Mouse (Mus musculus) spleen, postnatal 36 days (tissue): ENCODE data around the gene Tspan5.

Experiments
- DNase-seq, 2 experiments: peaks; one replicate each; pipeline ENCODE4 v3.0.0; 2022; ENCODE audit warnings: low spot score in 2 of 2, mixed read lengths in 1 of 2

The Tspan5 gene

GRCm38 (mm10) chr3:138876418-138876817 is 134.4 kb downstream of the Tspan5 start:
- DNase-seq: no peak

GRCm38 (mm10) chr3:138876931-138877361 is 135.0 kb downstream of the Tspan5 start:
- no peak for DNase-seq

DNA sequence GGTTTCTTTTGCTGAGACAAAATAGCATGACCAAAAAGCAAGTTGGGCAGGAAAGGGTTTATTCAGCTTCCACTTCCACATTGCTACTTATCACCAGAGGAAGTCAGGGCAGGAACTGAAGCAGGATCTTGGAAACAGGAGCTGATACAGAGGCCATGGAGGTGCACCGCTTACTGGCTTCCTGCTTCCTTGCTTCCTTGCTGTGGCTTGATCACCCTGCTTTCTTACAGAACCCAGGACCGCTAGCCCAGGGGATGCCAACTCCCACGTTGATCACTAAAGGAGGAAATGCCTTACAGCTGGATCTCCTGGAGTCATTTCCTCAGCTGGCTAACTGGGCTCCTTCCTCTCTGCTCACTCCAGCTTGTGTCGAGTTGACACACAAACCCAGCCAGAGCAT is 135.7 kb downstream of the Tspan5 start:
- DNase-seq: no peak

DNA sequence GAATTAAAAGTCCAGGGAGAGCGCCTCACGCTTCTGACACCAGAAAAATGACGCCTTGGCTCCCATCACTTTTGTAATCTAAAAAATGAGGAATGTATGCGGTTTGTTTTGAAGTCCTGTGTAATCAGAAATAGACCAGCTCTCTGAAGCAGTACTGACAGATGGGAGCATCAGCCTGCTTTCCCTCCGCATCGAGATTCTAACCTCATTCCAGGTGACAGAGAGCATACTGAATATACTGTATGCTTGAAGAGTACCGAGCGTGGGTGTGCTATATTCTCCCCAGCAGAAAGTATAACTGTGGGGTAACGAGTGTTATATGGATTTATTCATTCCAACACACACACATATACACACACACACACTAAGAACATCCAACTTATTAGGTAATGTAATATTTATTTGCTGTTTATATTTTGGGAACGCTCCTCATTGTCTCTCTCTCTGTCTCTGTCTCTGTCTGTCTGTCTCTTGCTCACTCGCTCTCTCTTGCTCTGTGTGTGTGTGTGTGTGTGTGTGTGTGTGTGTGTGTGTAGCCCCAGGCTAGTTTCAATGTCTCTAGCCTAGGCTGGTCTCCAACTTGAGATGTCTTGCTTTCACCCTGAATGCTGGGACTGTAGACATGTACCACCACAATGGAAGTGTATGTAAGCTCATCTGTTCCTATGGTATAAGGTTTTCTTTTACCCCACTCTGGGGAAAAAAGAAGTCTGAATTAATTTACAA is 139.2 kb downstream of the Tspan5 start:
- DNase-seq: no peak

GRCm38 (mm10) chr3:138881725-138882347 is 139.8 kb downstream of the Tspan5 start:
- no peak for DNase-seq

DNA sequence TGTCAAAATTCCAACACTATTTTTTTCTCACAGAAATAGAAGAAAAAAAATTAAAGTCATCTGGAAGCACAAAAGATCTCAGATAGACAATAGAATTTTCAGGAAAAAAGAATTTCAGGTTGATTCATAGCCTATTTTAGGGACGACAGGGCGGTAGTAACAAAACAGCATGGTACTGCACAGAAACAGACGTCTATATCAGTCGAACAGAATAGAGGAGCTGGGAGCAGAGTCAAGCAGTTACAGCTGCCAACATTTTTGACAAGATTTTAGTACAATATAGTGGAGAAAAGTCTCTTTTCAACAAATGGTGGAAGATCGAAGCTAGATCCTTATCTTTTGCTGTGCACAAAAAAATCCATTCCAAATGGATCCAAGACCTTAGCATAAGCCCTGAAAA is 144.1 kb downstream of the Tspan5 start:
- DNase-seq: no peak

- DNase-seq: no peak
These were observed 147.2 kb downstream of the Tspan5 start for GRCm38 (mm10) chr3:138889214-138889613.

GRCm38 (mm10) chr3:138889769-138890295 is 147.8 kb downstream of the Tspan5 start:
- no peak for DNase-seq

GRCm38 (mm10) chr3:138893520-138893919 is 151.5 kb downstream of the Tspan5 start:
- no peak for DNase-seq

GRCm38 (mm10) chr3:138897500-138897899 is 155.5 kb downstream of the Tspan5 start:
- DNase-seq: no peak

GRCm38 (mm10) chr3:138898055-138898454 is 156.1 kb downstream of the Tspan5 start:
- DNase-seq: no peak

DNA sequence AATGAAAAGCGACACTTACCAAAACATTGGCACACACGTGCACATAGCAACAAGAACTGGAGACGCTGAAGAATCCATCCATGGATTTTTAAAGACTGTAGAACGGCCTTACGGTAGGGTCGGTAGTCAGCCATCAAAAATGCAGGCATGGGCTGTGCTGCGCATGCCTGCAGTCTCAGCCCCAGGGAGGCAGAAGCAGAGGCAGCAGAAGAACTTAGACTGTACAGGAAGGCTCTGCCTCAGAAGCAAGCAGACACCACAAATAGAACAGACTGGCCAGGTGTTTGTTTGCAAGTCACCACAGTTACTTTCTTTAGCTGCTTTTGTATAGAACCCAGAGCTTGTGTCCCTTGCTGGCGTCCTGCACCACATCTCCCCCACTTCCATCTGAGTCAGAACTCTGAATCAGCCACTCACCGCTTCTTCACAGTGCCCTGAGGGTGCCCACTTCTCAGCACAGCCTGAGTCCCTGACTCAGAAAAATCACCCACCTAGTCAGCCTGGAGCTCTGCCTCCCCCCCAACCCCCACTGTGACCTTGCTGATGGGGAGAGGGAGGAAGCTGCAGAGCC is 158.7 kb downstream of the Tspan5 start:
- no peak for DNase-seq

DNA sequence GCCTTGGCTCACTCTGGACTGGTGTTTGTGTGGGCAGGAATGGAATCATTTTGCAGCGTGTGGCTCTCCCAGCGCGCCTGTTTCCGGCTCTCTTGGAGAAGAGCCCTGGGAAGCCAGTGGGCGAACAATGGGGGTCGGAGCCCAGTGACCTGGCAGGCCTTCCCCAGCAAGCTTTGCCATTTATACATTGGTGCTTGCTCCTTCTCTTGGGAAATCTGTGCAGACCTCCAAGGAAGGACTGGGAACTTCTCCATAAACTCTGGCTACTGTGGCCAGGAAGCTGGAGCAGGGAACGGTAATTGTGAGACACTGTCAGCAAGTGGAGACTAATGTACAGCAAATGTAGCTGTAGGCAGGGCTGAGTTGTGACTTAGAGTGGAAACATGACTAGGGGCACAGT is 163.7 kb downstream of the Tspan5 start:
- DNase-seq: no peak

GRCm38 (mm10) chr3:138906112-138906880 is 164.3 kb downstream of the Tspan5 start:
- no peak for DNase-seq

GRCm38 (mm10) chr3:138909313-138909712 is 167.3 kb downstream of the Tspan5 start:
- no peak for DNase-seq

DNA sequence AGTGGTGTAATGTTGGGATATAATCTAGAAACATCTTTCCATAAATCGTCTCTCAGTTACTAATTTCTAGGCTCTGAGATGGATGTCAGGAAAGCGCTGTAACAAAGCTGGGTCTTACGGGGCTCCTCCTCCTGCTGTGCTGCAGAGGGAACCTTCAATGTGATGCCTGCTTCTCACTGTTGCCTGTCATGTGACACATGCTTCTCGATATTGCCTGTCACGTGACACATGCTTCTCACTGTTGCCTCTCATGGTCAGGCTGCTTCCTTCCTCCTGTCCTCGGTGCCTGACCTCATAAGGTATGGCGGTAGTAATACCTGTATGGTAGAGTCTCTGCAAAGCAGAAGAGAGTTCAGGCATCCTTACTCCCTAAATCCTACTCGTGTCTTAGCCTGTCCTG is 170.5 kb downstream of the Tspan5 start:
- no peak for DNase-seq

DNA sequence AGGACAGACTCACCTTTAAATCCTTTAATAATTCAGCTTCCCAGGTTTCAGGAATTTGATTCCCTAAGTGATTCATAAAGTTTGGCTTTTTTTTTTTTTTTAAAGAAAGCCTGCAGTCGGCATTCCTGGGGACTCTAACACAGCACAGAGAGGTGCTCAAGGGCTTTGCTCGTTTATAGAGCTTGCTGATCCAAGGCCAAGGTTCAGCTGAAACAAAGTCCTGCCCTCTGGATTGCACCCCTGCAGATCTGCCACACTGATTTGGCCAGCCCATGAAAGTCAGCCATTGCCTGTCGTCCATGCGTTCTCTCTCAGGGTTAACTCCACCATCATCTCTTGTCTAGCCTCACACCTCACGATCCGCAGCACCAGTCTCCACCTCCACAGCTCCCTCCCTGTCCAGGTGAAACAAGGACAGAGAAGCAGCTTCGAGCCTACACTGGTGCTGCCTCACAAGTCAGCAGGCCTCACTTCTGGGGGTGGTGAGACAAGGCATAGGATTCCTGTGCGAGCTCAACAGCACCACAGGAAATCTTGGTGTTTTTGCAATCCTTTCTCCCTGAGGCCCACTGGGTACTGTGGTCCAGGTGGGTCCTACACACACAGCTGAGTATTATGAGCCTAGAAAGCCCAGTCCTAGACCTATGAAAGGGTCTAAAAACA is 172.8 kb downstream of the Tspan5 start:
- DNase-seq: no peak

DNA sequence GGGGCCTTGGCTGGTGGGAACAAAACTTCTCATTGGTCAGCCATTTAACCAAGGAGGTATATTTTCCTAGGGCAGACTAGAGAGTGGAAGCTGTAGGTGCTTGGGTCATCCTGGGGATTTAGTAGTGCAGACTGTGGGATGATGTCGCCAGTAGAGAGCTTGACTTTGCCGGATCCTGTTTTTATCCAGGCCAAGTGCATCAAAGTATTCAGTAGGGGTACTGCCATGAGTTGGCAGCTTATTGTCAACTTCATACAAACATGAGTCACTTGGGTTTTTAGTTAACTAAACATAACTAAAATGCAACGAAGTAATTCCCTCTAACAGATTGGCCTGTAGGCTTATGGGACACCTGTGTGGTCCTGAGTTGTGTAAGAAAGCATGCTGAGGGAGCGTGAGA is 174.6 kb downstream of the Tspan5 start:
- no peak for DNase-seq

- no peak for DNase-seq
These were observed 175.0 kb downstream of the Tspan5 start for GRCm38 (mm10) chr3:138917016-138917415.

DNA sequence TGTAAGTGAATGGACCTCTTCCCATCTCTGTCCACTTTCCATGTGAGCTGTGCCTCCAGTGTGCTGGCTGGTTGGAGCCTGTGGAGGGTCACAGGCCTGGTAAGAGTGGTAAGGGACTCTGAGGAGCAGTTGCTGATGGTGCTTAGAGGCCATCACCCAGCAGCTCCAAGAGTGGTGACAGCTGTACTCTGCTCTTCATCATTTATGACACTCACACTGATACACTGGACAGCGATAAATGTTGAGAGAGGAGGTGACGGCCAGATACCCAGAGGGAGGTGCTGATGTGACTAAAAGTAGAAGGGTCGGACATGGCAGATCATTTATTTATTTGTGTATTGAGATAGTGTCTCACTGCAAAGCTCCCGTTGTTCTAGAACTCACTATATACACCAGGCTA is 176.2 kb downstream of the Tspan5 start:
- DNase-seq: no peak

DNA sequence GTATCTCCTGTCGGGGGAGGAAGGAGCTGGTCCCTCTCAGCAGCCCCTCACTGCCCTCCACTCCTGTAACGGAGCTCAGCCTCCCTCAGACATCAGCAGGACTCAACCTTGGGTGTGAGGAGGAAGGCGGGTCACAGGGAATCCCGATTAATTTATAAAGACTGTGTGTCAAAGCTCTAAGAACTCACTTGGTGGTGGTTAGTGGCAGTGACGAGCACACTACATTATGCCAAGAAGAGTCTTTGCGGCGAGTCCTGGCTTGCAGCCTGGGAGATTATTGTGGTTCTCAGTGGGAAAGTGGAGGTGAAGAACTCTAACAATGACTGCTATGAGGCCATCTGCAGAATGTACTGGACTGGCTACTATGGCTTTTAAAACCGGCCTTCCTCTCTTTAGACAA is 184.2 kb downstream of the Tspan5 start:
- DNase-seq: no peak

DNA sequence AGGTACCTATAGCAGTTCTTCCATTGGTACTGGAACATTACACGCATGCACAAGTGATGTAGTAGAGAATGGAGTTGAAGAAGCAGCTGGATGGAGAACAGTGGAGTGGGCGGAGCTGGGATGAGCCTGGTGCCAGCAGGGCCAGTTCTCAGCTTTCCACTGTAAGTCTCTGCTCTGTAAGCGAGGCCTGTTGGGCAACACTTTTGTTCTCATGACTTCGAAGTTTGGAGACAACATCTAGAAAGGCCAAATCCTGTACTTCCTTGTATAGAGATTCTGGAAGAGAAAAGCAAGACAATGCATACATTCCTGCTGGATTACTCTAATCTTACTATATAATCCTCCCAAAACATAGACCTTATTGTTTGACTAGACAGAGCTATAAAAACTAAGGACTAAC is 185.4 kb downstream of the Tspan5 start:
- DNase-seq: no peak
